Mouse (Mus musculus): ENCODE data around the gene Fah. TPM values are rescaled to one million over a fixed set of nuclear protein-coding genes. Genes with fewer than 3 reads are reported as not detected.

Fah gene
- polyA plus RNA-seq, 1 experiment from 2014 or later = 10.8 TPM

DNA sequence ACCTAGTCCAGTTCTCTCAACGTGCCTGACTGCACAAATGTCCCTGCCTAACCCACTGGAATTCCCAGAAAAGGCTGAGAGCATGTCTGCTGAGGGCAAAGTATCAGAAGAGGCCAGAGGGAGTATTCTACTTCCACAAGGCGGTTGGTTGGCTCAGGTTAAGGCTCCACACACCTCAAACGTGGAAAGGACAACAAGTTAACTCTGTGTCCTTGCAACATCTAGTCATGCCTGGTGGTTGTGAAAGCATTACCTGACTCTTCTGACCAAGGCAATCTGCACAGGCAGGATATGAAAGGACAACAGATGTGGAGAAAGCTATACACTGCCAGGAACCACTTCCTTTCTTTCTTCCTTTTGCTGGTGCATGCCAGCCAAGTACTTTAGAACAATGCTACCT is 2.0 kb downstream of the Fah start:
- WGBS = 70% methylated on average over 3 of the region's 3 CpGs
- Histone ChIP-seq H3K36me3 (ENCODE audit: control insufficient read depth, insufficient read depth, low read length) (no peaks in the 10 kb centered on the region), H3K27me3 (replicated peaks; ENCODE audit: control insufficient read depth, insufficient read depth, low read length) (no peaks in the 10 kb centered on the region), H3K9ac (ENCODE audit: low read length) (no peak overlapping the region), H3K4me2 (ENCODE audit: low read length) (no peak overlapping the region), H3K27ac (ENCODE audit: low read depth) (no peak overlapping the region), H3K9me3 (ENCODE audit: control insufficient read depth, low read length) (no peaks in the 10 kb centered on the region), H3K4me3 (ENCODE audit: low read depth, low read length) (no peak overlapping the region), H3K4me1 (replicated peaks; ENCODE audit: control insufficient read depth, insufficient read depth, low read length) (peaks cover 7% of the 10 kb centered on the region; the same call in 1 of the 2 replicates)
- DNase-seq (ENCODE audit: low spot score) = no peak
- ATAC-seq (replicated peaks; ENCODE audit: low FRiP score, low TSS enrichment, low read depth) = no peak

DNA sequence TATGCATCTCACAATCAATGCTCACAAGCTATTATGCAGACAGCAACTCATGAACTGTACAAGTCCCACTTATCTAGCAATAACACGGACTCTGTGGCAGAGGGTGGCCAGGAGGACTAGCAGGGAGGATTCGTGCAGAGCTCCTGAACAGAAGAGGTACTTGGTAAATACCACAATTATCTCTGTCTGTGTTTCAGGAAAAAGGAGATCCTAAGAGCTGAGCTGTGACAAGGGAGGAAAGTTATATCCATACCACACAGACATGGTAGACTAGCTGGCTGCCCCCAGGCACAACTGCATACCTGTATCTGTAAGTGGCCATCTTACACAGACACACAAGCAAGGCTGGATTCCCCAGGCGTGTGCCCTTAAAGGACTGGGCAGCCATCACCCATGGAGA is 5.2 kb downstream of the Fah start:
- H3K27me3 ChIP-seq (replicated peaks; ENCODE audit: control insufficient read depth, insufficient read depth, low read length) = no peaks in the 10 kb centered on the region
- 86% methylated on average over 3 of the region's 3 CpGs for WGBS
- no peak for DNase-seq (ENCODE audit: low spot score)
- H3K4me1 ChIP-seq (replicated peaks; ENCODE audit: control insufficient read depth, insufficient read depth, low read length) = peaks cover 7% of the 10 kb centered on the region; the same call in 1 of the 2 replicates
- H3K9ac ChIP-seq (ENCODE audit: low read length) = no peak overlapping the region
- no peak overlapping the region for H3K4me3 ChIP-seq (ENCODE audit: low read depth, low read length)
- no peaks in the 10 kb centered on the region for H3K9me3 ChIP-seq (ENCODE audit: control insufficient read depth, low read length)
- no peak for ATAC-seq (replicated peaks; ENCODE audit: low FRiP score, low TSS enrichment, low read depth)
- H3K27ac ChIP-seq (ENCODE audit: low read depth) = no peak overlapping the region
- no peak overlapping the region for H3K4me2 ChIP-seq (ENCODE audit: low read length)
- H3K36me3 ChIP-seq (ENCODE audit: control insufficient read depth, insufficient read depth, low read length) = no peaks in the 10 kb centered on the region

- no peak for ATAC-seq (replicated peaks; ENCODE audit: low FRiP score, low TSS enrichment, low read depth)
- WGBS = 87% methylated on average over 2 of the region's 2 CpGs
Measured at GRCm38 (mm10) chr7:84600631-84601030, 5.9 kb downstream of the Fah start.

DNA sequence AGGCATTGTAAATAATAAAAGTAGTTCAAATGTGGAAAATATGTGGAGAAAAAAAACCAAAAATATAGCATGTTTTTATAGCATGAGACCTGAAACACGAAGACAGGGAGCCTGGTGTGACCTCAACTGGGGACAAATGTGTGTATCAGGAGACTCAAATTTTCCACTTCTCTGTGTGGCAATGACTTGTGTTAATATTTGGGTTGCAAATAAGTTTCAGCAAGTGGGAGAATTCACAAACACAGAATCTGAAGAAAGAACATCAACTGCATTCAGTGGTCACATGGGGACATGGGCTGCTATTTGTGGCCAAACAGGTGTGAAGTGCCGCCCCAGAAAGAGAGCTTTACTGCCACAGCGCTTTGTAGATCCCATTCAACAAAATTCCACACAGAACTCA is 9.9 kb downstream of the Fah start:
- Histone ChIP-seq H3K36me3 (ENCODE audit: control insufficient read depth, insufficient read depth, low read length) (no peaks in the 10 kb centered on the region), H3K27me3 (replicated peaks; ENCODE audit: control insufficient read depth, insufficient read depth, low read length) (no peaks in the 10 kb centered on the region), H3K9ac (ENCODE audit: low read length) (no peak overlapping the region), H3K4me3 (ENCODE audit: low read depth, low read length) (no peak overlapping the region), H3K9me3 (ENCODE audit: control insufficient read depth, low read length) (no peaks in the 10 kb centered on the region), H3K4me2 (ENCODE audit: low read length) (no peak overlapping the region), H3K27ac (ENCODE audit: low read depth) (no peak overlapping the region), H3K4me1 (replicated peaks; ENCODE audit: control insufficient read depth, insufficient read depth, low read length) (no peaks in the 10 kb centered on the region)
- ATAC-seq (replicated peaks; ENCODE audit: low FRiP score, low TSS enrichment, low read depth) (no peak), DNase-seq (ENCODE audit: low spot score) (no peak)
- 92% methylated on average over 3 of the region's 3 CpGs for WGBS

More at GRCm38 (mm10) chr7:84600631-84601030, 5.9 kb downstream of the Fah start:
- Histone ChIP-seq H3K9ac (ENCODE audit: low read length) (no peak overlapping the region), H3K27me3 (replicated peaks; ENCODE audit: control insufficient read depth, insufficient read depth, low read length) (no peaks in the 10 kb centered on the region), H3K4me2 (ENCODE audit: low read length) (no peak overlapping the region), H3K27ac (ENCODE audit: low read depth) (no peak overlapping the region), H3K4me1 (replicated peaks; ENCODE audit: control insufficient read depth, insufficient read depth, low read length) (peaks cover 7% of the 10 kb centered on the region; the same call in 1 of the 2 replicates), H3K9me3 (ENCODE audit: control insufficient read depth, low read length) (no peaks in the 10 kb centered on the region), H3K36me3 (ENCODE audit: control insufficient read depth, insufficient read depth, low read length) (no peaks in the 10 kb centered on the region), H3K4me3 (ENCODE audit: low read depth, low read length) (no peak overlapping the region)
- no peak for DNase-seq (ENCODE audit: low spot score)

DNA sequence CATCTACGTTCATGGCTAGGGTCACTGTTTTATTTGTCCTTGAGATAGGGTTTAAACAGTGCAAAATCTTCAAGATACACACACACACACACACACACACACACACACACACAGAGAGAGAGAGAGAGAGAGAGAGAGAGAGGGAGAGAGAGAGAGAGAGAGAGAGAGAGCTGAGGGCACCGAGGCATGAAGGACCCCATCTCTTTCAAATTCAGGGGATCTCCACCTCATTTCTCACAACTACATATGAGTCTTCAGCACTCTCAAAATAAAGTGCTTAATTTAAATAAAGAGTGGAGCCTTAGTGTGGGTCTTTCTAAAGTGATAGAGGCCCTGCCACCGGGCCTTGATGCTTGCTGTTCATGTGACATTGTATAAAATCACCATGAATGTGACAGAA is 10.5 kb downstream of the Fah start:
- Histone ChIP-seq H3K27me3 (replicated peaks; ENCODE audit: control insufficient read depth, insufficient read depth, low read length) (no peaks in the 10 kb centered on the region), H3K36me3 (ENCODE audit: control insufficient read depth, insufficient read depth, low read length) (no peaks in the 10 kb centered on the region), H3K4me1 (replicated peaks; ENCODE audit: control insufficient read depth, insufficient read depth, low read length) (no peaks in the 10 kb centered on the region), H3K4me3 (ENCODE audit: low read depth, low read length) (no peak overlapping the region), H3K9me3 (ENCODE audit: control insufficient read depth, low read length) (no peaks in the 10 kb centered on the region), H3K9ac (ENCODE audit: low read length) (no peak overlapping the region), H3K4me2 (ENCODE audit: low read length) (no peak overlapping the region), H3K27ac (ENCODE audit: low read depth) (no peak overlapping the region)
- DNase-seq (ENCODE audit: low spot score) (peak; percentile 2), ATAC-seq (replicated peaks; ENCODE audit: low FRiP score, low TSS enrichment, low read depth) (no peak)
- WGBS = 81% methylated on average over 3 of the region's 3 CpGs

DNA sequence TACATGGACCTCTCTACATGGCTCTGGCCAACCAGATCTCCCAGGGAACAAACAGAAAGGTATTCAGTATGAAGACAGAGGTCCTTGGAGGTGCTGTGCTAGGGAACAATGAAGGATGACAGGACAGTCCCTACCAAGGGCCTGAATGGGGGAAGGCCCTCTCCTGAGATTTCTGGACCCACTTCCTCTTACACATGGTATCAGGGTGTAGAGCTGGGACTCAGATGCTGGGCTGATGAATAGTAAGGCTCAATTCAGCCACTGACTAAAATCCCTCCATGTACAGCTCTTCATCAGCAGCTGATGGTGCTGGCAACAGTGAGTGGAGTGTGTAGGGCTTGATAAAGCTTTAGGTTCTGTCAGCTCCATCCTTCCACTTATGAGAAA is 11.6 kb downstream of the Fah start:
- no peak overlapping the region for H3K4me2 ChIP-seq (ENCODE audit: low read length)
- no peaks in the 10 kb centered on the region for H3K36me3 ChIP-seq (ENCODE audit: control insufficient read depth, insufficient read depth, low read length)
- no peaks in the 10 kb centered on the region for H3K9me3 ChIP-seq (ENCODE audit: control insufficient read depth, low read length)
- ATAC-seq (replicated peaks; ENCODE audit: low FRiP score, low TSS enrichment, low read depth) (no peak), DNase-seq (ENCODE audit: low spot score) (no peak)
- no peak overlapping the region for H3K4me3 ChIP-seq (ENCODE audit: low read depth, low read length)
- H3K27me3 ChIP-seq (replicated peaks; ENCODE audit: control insufficient read depth, insufficient read depth, low read length) = no peaks in the 10 kb centered on the region
- H3K27ac ChIP-seq (ENCODE audit: low read depth) = no peak overlapping the region
- no peaks in the 10 kb centered on the region for H3K4me1 ChIP-seq (replicated peaks; ENCODE audit: control insufficient read depth, insufficient read depth, low read length)
- H3K9ac ChIP-seq (ENCODE audit: low read length) = no peak overlapping the region

DNA sequence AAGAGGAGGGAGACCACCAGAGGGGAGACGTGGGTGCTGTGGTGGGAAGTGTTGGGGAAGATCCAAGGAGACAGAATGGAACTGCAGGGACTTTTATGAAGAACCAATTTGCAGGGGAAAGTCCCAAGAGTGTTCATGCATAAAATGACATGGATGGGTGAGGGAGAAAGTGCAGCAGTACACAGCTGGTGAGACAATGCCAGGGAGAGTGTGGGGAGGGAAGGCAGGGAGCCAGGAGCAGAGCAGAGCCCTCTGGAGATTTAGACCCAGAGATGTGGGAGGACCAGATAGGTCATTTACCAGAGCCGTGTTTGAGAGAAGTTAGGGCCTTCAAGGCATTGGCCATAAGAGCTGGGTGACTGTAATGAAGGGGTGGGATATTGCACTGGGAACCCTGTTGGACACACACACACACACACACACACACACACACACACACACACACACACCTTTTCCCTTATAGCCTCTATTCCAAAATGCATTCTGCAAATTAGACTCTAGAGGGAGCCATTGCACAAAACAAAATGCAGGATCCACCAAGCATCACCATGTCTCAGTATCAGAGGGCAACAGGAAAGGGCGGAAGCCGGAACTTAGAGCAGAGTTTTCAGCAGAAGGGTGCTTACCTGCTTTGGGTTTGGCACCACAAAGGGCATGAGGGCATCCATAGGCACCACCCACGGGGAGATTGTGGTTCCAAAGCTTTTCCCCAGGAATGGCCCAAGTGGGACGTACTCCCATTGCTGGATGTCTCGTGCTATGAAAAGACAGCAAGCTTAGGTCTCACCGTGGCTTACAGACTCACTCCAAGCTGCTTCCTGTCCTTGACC is 12.2 kb downstream of the Fah start:
- Histone ChIP-seq H3K36me3 (ENCODE audit: control insufficient read depth, insufficient read depth, low read length) (no peaks in the 10 kb centered on the region), H3K4me3 (ENCODE audit: low read depth, low read length) (no peak overlapping the region), H3K9me3 (ENCODE audit: control insufficient read depth, low read length) (no peaks in the 10 kb centered on the region), H3K4me1 (replicated peaks; ENCODE audit: control insufficient read depth, insufficient read depth, low read length) (no peaks in the 10 kb centered on the region), H3K9ac (ENCODE audit: low read length) (no peak overlapping the region), H3K27me3 (replicated peaks; ENCODE audit: control insufficient read depth, insufficient read depth, low read length) (no peaks in the 10 kb centered on the region), H3K4me2 (ENCODE audit: low read length) (no peak overlapping the region), H3K27ac (ENCODE audit: low read depth) (no peak overlapping the region)
- DNase-seq (ENCODE audit: low spot score) (peak; percentile 76), ATAC-seq (replicated peaks; ENCODE audit: low FRiP score, low TSS enrichment, low read depth) (peak; percentile 76)
- whole genome bisulfite sequencing = 46% methylated on average over 8 of the region's 8 CpGs

GRCm38 (mm10) chr7:84591347-84591746 is 15.2 kb downstream of the Fah start:
- no peaks in the 10 kb centered on the region for H3K4me1 ChIP-seq (replicated peaks; ENCODE audit: control insufficient read depth, insufficient read depth, low read length)
- H3K9ac ChIP-seq (ENCODE audit: low read length) = no peak overlapping the region
- no peak overlapping the region for H3K27ac ChIP-seq (ENCODE audit: low read depth)
- ATAC-seq (replicated peaks; ENCODE audit: low FRiP score, low TSS enrichment, low read depth) = no peak
- no peaks in the 10 kb centered on the region for H3K27me3 ChIP-seq (replicated peaks; ENCODE audit: control insufficient read depth, insufficient read depth, low read length)
- no peak for DNase-seq (ENCODE audit: low spot score)
- H3K36me3 ChIP-seq (ENCODE audit: control insufficient read depth, insufficient read depth, low read length) = no peaks in the 10 kb centered on the region
- 83% methylated on average over 3 of the region's 3 CpGs for WGBS
- no peak overlapping the region for H3K4me2 ChIP-seq (ENCODE audit: low read length)
- no peak overlapping the region for H3K4me3 ChIP-seq (ENCODE audit: low read depth, low read length)
- no peaks in the 10 kb centered on the region for H3K9me3 ChIP-seq (ENCODE audit: control insufficient read depth, low read length)

- Histone ChIP-seq H3K4me2 (ENCODE audit: low read length) (no peak overlapping the region), H3K9me3 (ENCODE audit: control insufficient read depth, low read length) (no peaks in the 10 kb centered on the region), H3K9ac (ENCODE audit: low read length) (no peak overlapping the region), H3K4me3 (ENCODE audit: low read depth, low read length) (no peak overlapping the region), H3K27me3 (replicated peaks; ENCODE audit: control insufficient read depth, insufficient read depth, low read length) (no peaks in the 10 kb centered on the region), H3K36me3 (ENCODE audit: control insufficient read depth, insufficient read depth, low read length) (no peaks in the 10 kb centered on the region), H3K27ac (ENCODE audit: low read depth) (no peak overlapping the region), H3K4me1 (replicated peaks; ENCODE audit: control insufficient read depth, insufficient read depth, low read length) (no peaks in the 10 kb centered on the region)
- ATAC-seq (replicated peaks; ENCODE audit: low FRiP score, low TSS enrichment, low read depth) = no peak
- no peak for DNase-seq (ENCODE audit: low spot score)
- WGBS = 85% methylated on average over 2 of the region's 2 CpGs
Measured at GRCm38 (mm10) chr7:84590622-84591021, 15.9 kb downstream of the Fah start.
